Mouse (Mus musculus) adrenal gland, postnatal 36 days (tissue): ENCODE measurements around the gene Bcr. TPM values are rescaled to one million over a fixed set of nuclear protein-coding genes. Genes with fewer than 3 reads are reported as not detected.
"Not testable (repeated sequence)": the region's sequence is repeated elsewhere in the genome, so short reads cannot be mapped to it uniquely, and the experiment has no call there.

Experiments
- DNase-seq, 2 experiments: peaks; one replicate each; pipeline ENCODE4 v3.0.0; 2021; ENCODE audit warnings: mixed read lengths in 1 of 2
- long read RNA-seq, 2 experiments: library from polyadenylated mRNA; stranded (forward); transcript quantifications; one replicate each; pipeline ENCODE4 v2.0.0; 2021; ENCODE audit warnings: borderline sequencing depth in 2 of 2
- total RNA-seq, 2 experiments: library from RNA; stranded (reverse); gene quantifications; 2 replicates each; pipeline ENCODE4 v1.2.3; 2021

Gene Bcr
- total RNA-seq, result 10 to 100 TPM; 33.8 to 47.7 TPM
- long read RNA-seq, experiment 1, full-length matches to known transcripts, result 1 of 3 reads
- long read RNA-seq, experiment 1, partial matches to known transcripts, result 0 of 3 reads
- long read RNA-seq, experiment 1, other reads (novel, unspliced or antisense), result 2 of 3 reads
- long read RNA-seq, experiment 2, partial matches to known transcripts, result 0 of 3 reads
- long read RNA-seq, experiment 2, other reads (novel, unspliced or antisense), result 3 of 3 reads

GRCm38 (mm10) chr10:75060217-75060842 lies at the start of gene Bcr:
TSS of gene Bcr (plus strand) at chr10:75060592.
- peak; percentile 91 to 94 for DNase-seq

GRCm38 (mm10) chr10:75010704-75011103 lies 49.7 kb upstream of the Bcr start:
- no peak for DNase-seq

GRCm38 (mm10) chr10:75015465-75015864 lies 44.9 kb upstream of the Bcr start:
- no peak for DNase-seq

- DNase-seq, result no peak
Observed at GRCm38 (mm10) chr10:75016481-75016880, 43.9 kb upstream of the Bcr start.

GRCm38 (mm10) chr10:75020271-75020670 lies 40.1 kb upstream of the Bcr start:
- DNase-seq, result no peak

GRCm38 (mm10) chr10:75021138-75021537 lies 39.3 kb upstream of the Bcr start:
- DNase-seq, result peak; percentile 81 to 88

- DNase-seq, result no peak
Observed at GRCm38 (mm10) chr10:75026491-75026890, 33.9 kb upstream of the Bcr start.

- no peak for DNase-seq
Observed at GRCm38 (mm10) chr10:75028743-75029142, 31.6 kb upstream of the Bcr start.

- no peak for DNase-seq
Observed at GRCm38 (mm10) chr10:75029677-75030076, 30.7 kb upstream of the Bcr start.

- DNase-seq, result peak; percentile 37 to 46
Observed at GRCm38 (mm10) chr10:75030234-75030633, 30.2 kb upstream of the Bcr start.

- peak; percentile 36 to 57 for DNase-seq
Observed at GRCm38 (mm10) chr10:75031345-75032114, 28.9 kb upstream of the Bcr start.

GRCm38 (mm10) chr10:75032395-75032794 lies 28.0 kb upstream of the Bcr start, which contains the start of gene Rsph14:
TSS of gene Rsph14 (minus strand) at chr10:75032586.
- DNase-seq, result peak; percentile 97

- peak; percentile 98 to 99 for DNase-seq
Observed at GRCm38 (mm10) chr10:75036883-75037379, 23.5 kb upstream of the Bcr start, which contains the start of gene Rab36. TSS of gene Rab36 (plus strand) at chr10:75037058.

GRCm38 (mm10) chr10:75042060-75042459 lies 18.3 kb upstream of the Bcr start:
- not testable (repeated sequence) for DNase-seq

- no peak for DNase-seq
Observed at GRCm38 (mm10) chr10:75044459-75044858, 15.9 kb upstream of the Bcr start.

GRCm38 (mm10) chr10:75045831-75046230 lies 14.6 kb upstream of the Bcr start:
- no peak for DNase-seq

GRCm38 (mm10) chr10:75048711-75049110 lies 11.7 kb upstream of the Bcr start:
- no peak for DNase-seq

- no peak for DNase-seq
Observed at GRCm38 (mm10) chr10:75051364-75052074, 8.9 kb upstream of the Bcr start.

GRCm38 (mm10) chr10:75052902-75053301 lies 7.5 kb upstream of the Bcr start:
- no peak for DNase-seq

GRCm38 (mm10) chr10:75053655-75054054 lies 6.7 kb upstream of the Bcr start:
- no peak for DNase-seq

GRCm38 (mm10) chr10:75054125-75054524 lies 6.3 kb upstream of the Bcr start:
- peak; percentile 75 to 83 for DNase-seq

- DNase-seq, result no peak
Observed at GRCm38 (mm10) chr10:75055672-75056071, 4.7 kb upstream of the Bcr start.
